Mouse (Mus musculus): Measurements from ENCODE around the gene Nfkbie. TPM values are rescaled to one million over a fixed set of nuclear protein-coding genes. Genes with fewer than 3 reads are reported as not detected.

Nfkbie gene
- total and polyA plus RNA-seq, 2 experiments from 2014 or later: 1.2 to 1.7 TPM

- H3K27me3 ChIP-seq (ENCODE audit: control insufficient read depth, insufficient read depth, low read length): peaks cover 93% of the 10 kb centered on the region
- TF ChIP-seq EP300 (IDR thresholded peaks at IDR 0.05; ENCODE audit: low read depth) (no peak), CTCF (IDR thresholded peaks at IDR 0.05; ENCODE audit: low read depth) (no peak)
- WGBS: 73% methylated on average over 2 of the region's 2 CpGs
- peaks cover 14% of the 10 kb centered on the region for H3K4me1 ChIP-seq (ENCODE audit: control insufficient read depth, insufficient read depth)
- no peak overlapping the region for H3K4me3 ChIP-seq (ENCODE audit: low read depth, low read length)
- H3K27ac ChIP-seq (ENCODE audit: low read depth): no peak overlapping the region
- no peaks in the 10 kb centered on the region for H3K36me3 ChIP-seq (replicated peaks; ENCODE audit: control insufficient read depth, insufficient read depth, low read length)
- no peak overlapping the region for H3K9ac ChIP-seq (replicated peaks; ENCODE audit: low read depth, low read length)
- ATAC-seq (ENCODE audit: insufficient read depth, low read depth): no peak
- no peak overlapping the region for H3K4me2 ChIP-seq (ENCODE audit: low read depth, low read length)
- no peak for DNase-seq (ENCODE audit: low spot score)
- no peaks in the 10 kb centered on the region for H3K9me3 ChIP-seq (replicated peaks; ENCODE audit: control insufficient read depth, low read length)
Measured at GRCm38 (mm10) chr17:45542705-45543104, 12.8 kb upstream of the Nfkbie start.

- 15% methylated on average over 1 of the region's 1 CpGs for WGBS
- Histone ChIP-seq H3K4me2 (ENCODE audit: low read depth, low read length) (no peak overlapping the region), H3K4me3 (ENCODE audit: low read depth, low read length) (no peak overlapping the region), H3K36me3 (replicated peaks; ENCODE audit: control insufficient read depth, insufficient read depth, low read length) (no peaks in the 10 kb centered on the region), H3K4me1 (ENCODE audit: control insufficient read depth, insufficient read depth) (peaks cover 14% of the 10 kb centered on the region), H3K9ac (replicated peaks; ENCODE audit: low read depth, low read length) (no peak overlapping the region), H3K9me3 (replicated peaks; ENCODE audit: control insufficient read depth, low read length) (no peaks in the 10 kb centered on the region), H3K27ac (ENCODE audit: low read depth) (no peak overlapping the region), H3K27me3 (ENCODE audit: control insufficient read depth, insufficient read depth, low read length) (peaks cover 97% of the 10 kb centered on the region)
- TF ChIP-seq CTCF (IDR thresholded peaks at IDR 0.05; ENCODE audit: low read depth) (no peak), EP300 (IDR thresholded peaks at IDR 0.05; ENCODE audit: low read depth) (no peak)
- ATAC-seq (ENCODE audit: insufficient read depth, low read depth) (no peak), DNase-seq (ENCODE audit: low spot score) (no peak)
Measured at GRCm38 (mm10) chr17:45543115-45543514, 12.4 kb upstream of the Nfkbie start.

GRCm38 (mm10) chr17:45544001-45544872 is 11.3 kb upstream of the Nfkbie start:
- Histone ChIP-seq H3K36me3 (replicated peaks; ENCODE audit: control insufficient read depth, insufficient read depth, low read length) (no peaks in the 10 kb centered on the region), H3K9ac (replicated peaks; ENCODE audit: low read depth, low read length) (no peak overlapping the region), H3K4me2 (ENCODE audit: low read depth, low read length) (peak overlapping the region; percentile 54; the same call in 1 of the 2 replicates), H3K4me1 (ENCODE audit: control insufficient read depth, insufficient read depth) (peaks cover 19% of the 10 kb centered on the region), H3K27ac (ENCODE audit: low read depth) (no peak overlapping the region), H3K27me3 (ENCODE audit: control insufficient read depth, insufficient read depth, low read length) (peaks cover 98% of the 10 kb centered on the region), H3K4me3 (ENCODE audit: low read depth, low read length) (peak overlapping the region; percentile 32; the same call in 1 of the 2 replicates), H3K9me3 (replicated peaks; ENCODE audit: control insufficient read depth, low read length) (no peaks in the 10 kb centered on the region)
- DNase-seq (ENCODE audit: low spot score) (no peak), ATAC-seq (ENCODE audit: insufficient read depth, low read depth) (no peak)
- WGBS: 9% methylated on average over 24 of the region's 24 CpGs
- no peak for TF ChIP-seq EP300 (IDR thresholded peaks at IDR 0.05; ENCODE audit: low read depth)
- no peak for TF ChIP-seq CTCF (IDR thresholded peaks at IDR 0.05; ENCODE audit: low read depth)

GRCm38 (mm10) chr17:45544873-45545277 is 10.6 kb upstream of the Nfkbie start:
- peak overlapping the region; percentile 54 for H3K4me2 ChIP-seq (ENCODE audit: low read depth, low read length)
- H3K9me3 ChIP-seq (replicated peaks; ENCODE audit: control insufficient read depth, low read length): no peaks in the 10 kb centered on the region
- WGBS: 4% methylated on average over 42 of the region's 46 CpGs
- TF ChIP-seq EP300 (IDR thresholded peaks at IDR 0.05; ENCODE audit: low read depth): no peak
- no peak for TF ChIP-seq CTCF (IDR thresholded peaks at IDR 0.05; ENCODE audit: low read depth)
- no peaks in the 10 kb centered on the region for H3K36me3 ChIP-seq (replicated peaks; ENCODE audit: control insufficient read depth, insufficient read depth, low read length)
- peaks cover 99% of the 10 kb centered on the region for H3K27me3 ChIP-seq (ENCODE audit: control insufficient read depth, insufficient read depth, low read length)
- DNase-seq (ENCODE audit: low spot score) (no peak), ATAC-seq (ENCODE audit: insufficient read depth, low read depth) (no peak)
- no peak overlapping the region for H3K9ac ChIP-seq (replicated peaks; ENCODE audit: low read depth, low read length)
- H3K27ac ChIP-seq (ENCODE audit: low read depth): no peak overlapping the region
- peaks cover 25% of the 10 kb centered on the region for H3K4me1 ChIP-seq (ENCODE audit: control insufficient read depth, insufficient read depth)
- peak overlapping the region; percentile 32 for H3K4me3 ChIP-seq (ENCODE audit: low read depth, low read length)

- no peak for ATAC-seq (ENCODE audit: insufficient read depth, low read depth)
- no peaks in the 10 kb centered on the region for H3K36me3 ChIP-seq (replicated peaks; ENCODE audit: control insufficient read depth, insufficient read depth, low read length)
- H3K9me3 ChIP-seq (replicated peaks; ENCODE audit: control insufficient read depth, low read length): no peaks in the 10 kb centered on the region
- H3K4me2 ChIP-seq (ENCODE audit: low read depth, low read length): peak overlapping the region; percentile 54
- peaks cover 98% of the 10 kb centered on the region for H3K27me3 ChIP-seq (ENCODE audit: control insufficient read depth, insufficient read depth, low read length)
- no peak overlapping the region for H3K27ac ChIP-seq (ENCODE audit: low read depth)
- H3K9ac ChIP-seq (replicated peaks; ENCODE audit: low read depth, low read length): no peak overlapping the region
- no peak for DNase-seq (ENCODE audit: low spot score)
- WGBS: 7% methylated on average over 74 of the region's 74 CpGs
- peak overlapping the region; percentile 32 for H3K4me3 ChIP-seq (ENCODE audit: low read depth, low read length)
- H3K4me1 ChIP-seq (ENCODE audit: control insufficient read depth, insufficient read depth): peaks cover 25% of the 10 kb centered on the region
- TF ChIP-seq EP300 (IDR thresholded peaks at IDR 0.05; ENCODE audit: low read depth): no peak
- TF ChIP-seq CTCF (IDR thresholded peaks at IDR 0.05; ENCODE audit: low read depth): no peak
Measured at GRCm38 (mm10) chr17:45545278-45545961, 10.1 kb upstream of the Nfkbie start.
